Mouse (Mus musculus) bone marrow, adult 2 months (tissue): ENCODE results near the gene Tanc2. TPM values are rescaled to one million over a fixed set of nuclear protein-coding genes. Genes with fewer than 3 reads are reported as not detected.

Experiments
- H3K27ac ChIP-seq: fragments of 200-500 bp; 2 replicates; pipeline ENCODE4 v1.5.1; 2012; ENCODE audit warnings: low read depth, mild to moderate bottlenecking, control low read depth, inconsistent platforms, low read length; ENCODE audit not compliant: control insufficient read depth, poor library complexity, insufficient read depth
- H3K4me1 ChIP-seq: fragments of 200-500 bp; 2 replicates; pipeline ENCODE4 v1.6.1; 2011; ENCODE audit warnings: low read length; ENCODE audit not compliant: control insufficient read depth, insufficient read depth
- H3K4me3 ChIP-seq: fragments of 200-500 bp; replicated peaks from 2 replicates; pipeline ENCODE3; 2011; ENCODE audit warnings: mild to moderate bottlenecking, low read depth, low read length, control low read depth; ENCODE audit not compliant: control insufficient read depth
- CTCF ChIP-seq: fragments of 200-500 bp; IDR thresholded peaks from 2 replicates; pipeline ENCODE4 v1.5.1; 2011; ENCODE audit warnings: low read length, control low read depth; ENCODE audit not compliant: control insufficient read depth, insufficient read depth
- POLR2A ChIP-seq: fragments of 200-500 bp; IDR thresholded peaks from 2 replicates; pipeline ENCODE4 v1.6.1; 2011; ENCODE audit warnings: low read depth, mild to moderate bottlenecking, control low read depth, low read length, borderline replicate concordance; ENCODE audit not compliant: control insufficient read depth
- WGBS: fragments of 180-500 bp; shearing (Covaris S2); methylation state at CpG from one replicate; pipeline ENCODE4 v1.1.7; 2018; 5-methylcytosine and 5-hydroxymethylcytosine counted together
- polyA plus RNA-seq: library from polyadenylated mRNA; stranded (reverse); fragments of >200 nt; gene quantifications from 2 replicates; pipeline ENCODE4 v1.2.4, GENCODE M21; 2011; ENCODE audit warnings: low replicate concordance; ENCODE audit not compliant: missing spikeins, insufficient read depth, insufficient read length

Tanc2 gene
- polyA plus RNA-seq, 1 experiment: 5.7 TPM

DNA sequence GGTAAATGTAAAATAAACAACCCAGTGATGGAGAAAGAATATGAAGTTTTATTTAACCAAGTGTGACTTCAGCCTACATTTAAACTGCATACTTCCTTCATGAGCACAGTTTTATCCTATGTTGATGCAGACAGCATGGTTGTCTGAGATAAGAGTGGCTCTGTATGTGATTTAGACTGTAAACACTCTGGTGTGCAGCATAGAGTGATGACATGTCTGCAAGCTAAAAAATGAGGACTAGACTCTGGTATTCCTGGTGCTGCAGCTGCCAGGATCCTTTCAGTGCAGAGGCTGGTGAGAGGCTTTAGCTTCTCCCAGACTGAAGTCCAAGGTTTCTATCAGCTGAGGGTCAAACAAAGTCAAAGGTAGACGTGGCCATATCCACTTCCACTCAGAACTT is 297.5 kb downstream of the Tanc2 start:
- TF ChIP-seq CTCF (no peak), POLR2A (no peak)
- 73% methylated on average over 1 of the region's 1 CpGs for WGBS
- H3K4me1 ChIP-seq: no peaks in the 10 kb centered on the region
- H3K27ac ChIP-seq: no peak overlapping the region
- H3K4me3 ChIP-seq: no peak overlapping the region

GRCm38 (mm10) chr11:105899151-105899550 is 309.4 kb downstream of the Tanc2 start:
- Histone ChIP-seq H3K4me1 (no peaks in the 10 kb centered on the region), H3K4me3 (no peak overlapping the region), H3K27ac (no peak overlapping the region)
- no peak for TF ChIP-seq POLR2A
- 17% methylated on average over 1 of the region's 1 CpGs for WGBS

- WGBS: 22% methylated on average over 2 of the region's 2 CpGs
- Histone ChIP-seq H3K27ac (no peak overlapping the region), H3K4me1 (no peaks in the 10 kb centered on the region), H3K4me3 (no peak overlapping the region)
- TF ChIP-seq POLR2A (no peak), CTCF (no peak)
Measured at GRCm38 (mm10) chr11:105901501-105901900, 311.7 kb downstream of the Tanc2 start.

DNA sequence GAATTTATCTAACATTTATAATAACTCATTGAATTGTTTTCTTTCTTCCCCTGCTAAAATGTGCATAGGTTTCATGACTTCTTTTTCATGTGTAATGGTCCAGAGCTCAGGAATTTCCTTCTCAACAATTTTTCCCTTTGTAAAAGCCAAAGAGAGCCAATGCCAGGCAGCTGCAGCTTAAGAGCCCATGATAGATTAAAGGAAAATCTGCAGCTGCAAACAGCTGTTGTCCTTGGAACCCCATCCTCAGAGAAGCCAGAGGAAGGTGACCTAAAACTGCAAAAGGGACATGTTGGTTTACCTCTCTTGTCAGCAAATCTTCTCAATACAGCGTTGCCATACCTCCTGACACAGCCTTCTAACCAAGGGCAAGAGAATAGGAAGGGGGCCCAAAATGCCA is 313.2 kb downstream of the Tanc2 start:
- Histone ChIP-seq H3K4me3 (no peak overlapping the region), H3K4me1 (no peaks in the 10 kb centered on the region), H3K27ac (no peak overlapping the region)
- TF ChIP-seq CTCF (no peak), POLR2A (no peak)
- 79% methylated on average over 1 of the region's 1 CpGs for WGBS

DNA sequence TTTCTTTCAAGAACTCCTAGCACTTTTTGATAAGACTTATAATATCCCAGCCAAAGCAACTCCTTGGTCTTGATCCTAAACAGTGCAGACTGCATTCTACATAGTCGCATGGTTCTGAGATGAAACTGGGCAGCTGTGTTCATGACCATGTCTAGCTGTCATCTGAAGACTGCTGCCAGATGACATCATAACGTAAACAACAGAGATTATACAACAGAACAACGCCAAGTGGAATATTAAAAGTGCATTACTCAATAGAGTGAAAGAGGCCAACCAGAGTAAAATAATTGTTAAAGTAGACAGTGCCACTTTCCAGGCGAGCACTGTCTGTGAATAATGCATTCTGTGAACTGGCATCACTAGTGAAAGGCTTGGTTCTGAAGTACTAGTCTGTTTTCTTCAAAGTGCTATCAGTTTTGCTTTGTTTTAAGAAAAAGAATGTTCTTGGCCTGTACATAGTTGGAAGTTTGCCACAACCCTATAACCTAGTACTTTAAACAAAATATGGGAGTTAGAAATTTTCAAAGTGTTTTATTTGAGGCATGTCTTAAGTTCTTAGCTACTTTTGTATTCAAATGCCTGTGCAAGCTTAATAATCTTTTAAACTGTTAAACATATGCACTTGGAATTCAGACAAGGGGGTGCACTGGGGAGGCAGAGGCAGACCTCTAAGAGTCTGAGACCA is 315.9 kb downstream of the Tanc2 start:
- 67% methylated on average over 4 of the region's 4 CpGs for WGBS
- Histone ChIP-seq H3K27ac (no peak overlapping the region), H3K4me3 (no peak overlapping the region), H3K4me1 (no peaks in the 10 kb centered on the region)
- no peak for TF ChIP-seq POLR2A
- TF ChIP-seq CTCF: no peak

DNA sequence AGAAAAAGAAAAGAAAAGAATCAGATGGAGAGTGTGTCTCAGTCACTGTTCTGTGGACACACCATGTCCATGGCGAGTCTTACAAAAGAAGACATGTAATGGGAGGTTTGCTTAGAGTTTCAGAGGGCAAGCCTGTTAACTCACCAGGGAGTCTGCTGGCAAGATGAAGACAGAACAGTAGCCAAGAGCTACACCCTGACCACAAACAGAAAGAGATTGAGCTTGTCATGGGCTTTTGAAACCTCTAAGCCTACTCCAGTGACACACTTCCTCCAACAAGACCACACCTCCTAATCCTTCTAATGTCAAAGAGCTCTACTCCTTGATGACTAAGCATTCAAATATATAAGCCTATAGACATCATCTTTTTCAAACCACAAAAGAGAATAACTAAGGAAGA is 317.6 kb downstream of the Tanc2 start:
- no peak overlapping the region for H3K4me3 ChIP-seq
- no peaks in the 10 kb centered on the region for H3K4me1 ChIP-seq
- no peak overlapping the region for H3K27ac ChIP-seq
- TF ChIP-seq CTCF (no peak), POLR2A (no peak)
- 91% methylated on average over 1 of the region's 1 CpGs for WGBS

DNA sequence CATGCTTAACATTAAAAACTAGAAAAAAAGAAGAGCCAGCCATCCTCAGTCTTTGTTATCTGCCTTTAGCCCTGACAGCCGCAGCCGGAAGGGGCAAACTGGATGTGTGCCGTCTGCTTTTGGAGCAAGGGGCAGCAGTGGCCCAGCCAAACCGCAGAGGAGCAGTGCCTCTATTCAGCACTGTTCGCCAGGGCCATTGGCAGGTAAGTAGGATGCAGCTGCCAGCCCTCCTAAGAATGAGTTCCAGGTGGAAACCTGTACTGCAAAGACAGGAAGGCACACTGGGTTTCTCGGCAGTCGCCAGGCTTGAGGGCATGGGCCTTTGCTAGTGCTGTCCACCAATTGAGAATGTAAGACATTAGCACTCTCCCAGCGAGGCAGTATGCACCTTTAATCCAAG is 319.1 kb downstream of the Tanc2 start:
- WGBS: 85% methylated on average over 8 of the region's 8 CpGs

DNA sequence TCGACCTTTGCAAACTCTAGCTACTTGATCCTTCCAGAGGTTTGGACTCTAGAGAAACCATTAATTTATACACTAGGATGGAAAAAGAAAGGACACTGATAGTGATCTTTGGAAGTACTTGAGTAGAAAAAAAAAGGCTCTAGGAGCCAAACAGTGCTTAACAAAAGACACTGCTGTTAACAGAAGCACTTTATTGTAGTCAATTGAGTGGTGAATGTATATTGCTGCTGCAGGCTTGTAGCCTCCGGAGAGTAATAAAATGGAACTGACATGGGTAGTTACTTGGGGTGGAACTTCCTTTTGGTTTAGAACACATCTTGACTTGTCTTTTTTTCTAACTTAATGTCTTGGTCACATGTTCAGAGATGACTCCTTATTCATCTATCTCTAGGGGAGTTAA is 319.8 kb downstream of the Tanc2 start:
- WGBS: 65% methylated on average over 2 of the region's 2 CpGs
- no peak overlapping the region for H3K27ac ChIP-seq
- TF ChIP-seq CTCF (no peak), POLR2A (no peak)
- H3K4me3 ChIP-seq: no peak overlapping the region
- H3K4me1 ChIP-seq: no peaks in the 10 kb centered on the region

More for the DNA sequence above, 319.1 kb downstream of the Tanc2 start:
- Histone ChIP-seq H3K4me3 (no peak overlapping the region), H3K4me1 (no peaks in the 10 kb centered on the region), H3K27ac (no peak overlapping the region)
- TF ChIP-seq POLR2A (no peak), CTCF (no peak)

- Histone ChIP-seq H3K27ac (no peak overlapping the region), H3K4me1 (no peaks in the 10 kb centered on the region), H3K4me3 (no peak overlapping the region)
- TF ChIP-seq POLR2A: no peak
- TF ChIP-seq CTCF: no peak
Measured at GRCm38 (mm10) chr11:105911149-105911548, 321.4 kb downstream of the Tanc2 start.
